Mouse (Mus musculus): ENCODE measurements around the gene Fgfr3.

The Fgfr3 gene

DNA sequence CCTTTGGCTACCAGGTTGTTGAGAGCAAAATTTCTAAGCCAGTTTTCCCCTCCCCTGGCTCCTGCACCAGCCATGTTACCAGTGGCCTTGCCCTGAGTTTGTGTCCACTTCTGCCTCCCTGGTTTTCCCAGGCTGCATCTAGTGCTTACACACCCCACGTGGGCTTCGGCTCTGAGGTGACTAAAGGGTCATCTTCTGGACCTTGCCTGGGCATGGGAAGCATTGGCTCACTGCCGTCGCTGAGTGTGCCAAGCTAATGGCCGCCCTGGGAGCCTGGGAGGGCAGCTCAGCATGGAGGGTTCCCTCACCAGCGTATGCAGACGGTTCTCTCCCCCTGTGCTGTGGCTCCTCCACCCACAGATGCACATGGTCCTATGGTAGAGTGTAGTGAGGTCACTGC, 7.4 kb downstream of the Fgfr3 start:
- DNase-seq (ENCODE audit: low read depth, low spot score): no peak

DNA sequence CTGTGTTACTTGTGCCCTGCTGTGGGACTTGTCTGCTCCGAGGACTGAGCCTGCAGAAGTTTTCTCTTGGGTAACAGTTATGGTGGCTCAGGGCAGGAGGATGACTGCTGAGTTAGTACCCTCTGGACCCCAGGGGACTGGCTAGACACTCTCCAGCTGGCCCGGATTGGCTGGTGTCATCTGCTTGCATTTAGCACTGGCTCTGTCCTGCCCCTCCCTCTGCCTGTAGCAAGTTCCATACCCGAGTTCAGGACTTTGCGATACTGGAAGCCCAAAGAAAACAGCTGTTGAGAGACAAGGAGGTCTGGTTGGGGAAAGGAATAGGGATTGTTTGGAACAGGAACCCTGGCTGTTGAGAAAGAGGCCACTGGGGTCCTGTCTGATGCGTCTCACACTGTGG, 9.0 kb downstream of the Fgfr3 start:
- DNase-seq (ENCODE audit: low read depth, low spot score): no peak

DNA sequence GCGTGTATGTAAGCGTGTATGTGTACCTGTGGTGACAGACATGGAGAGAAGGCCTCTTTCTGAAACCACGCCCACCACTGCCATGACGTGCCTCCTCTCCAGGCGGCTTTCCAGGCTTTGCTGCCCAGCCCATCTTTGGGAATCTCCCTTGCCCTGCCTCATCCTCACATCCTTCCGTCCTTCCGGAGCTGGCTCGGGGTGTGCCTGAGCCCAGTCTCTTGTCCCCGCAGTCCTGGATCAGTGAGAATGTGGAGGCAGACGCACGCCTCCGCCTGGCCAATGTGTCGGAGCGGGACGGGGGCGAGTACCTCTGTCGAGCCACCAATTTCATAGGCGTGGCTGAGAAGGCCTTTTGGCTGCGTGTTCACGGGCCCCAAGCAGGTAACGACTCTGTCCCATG, 9.6 kb downstream of the Fgfr3 start:
- DNase-seq (ENCODE audit: low read depth, low spot score): no peak

DNA sequence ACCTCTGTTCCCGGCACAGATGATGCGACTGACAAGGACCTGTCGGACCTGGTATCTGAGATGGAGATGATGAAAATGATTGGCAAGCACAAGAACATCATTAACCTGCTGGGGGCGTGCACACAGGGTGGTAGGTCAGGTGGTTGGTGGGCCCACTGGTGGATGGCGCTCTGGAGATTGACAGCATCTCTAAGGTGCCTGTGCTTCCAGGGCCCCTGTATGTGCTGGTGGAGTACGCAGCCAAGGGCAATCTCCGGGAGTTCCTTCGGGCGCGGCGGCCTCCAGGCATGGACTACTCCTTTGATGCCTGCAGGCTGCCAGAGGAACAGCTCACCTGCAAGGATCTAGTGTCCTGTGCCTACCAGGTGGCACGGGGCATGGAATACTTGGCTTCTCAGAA, 12.4 kb downstream of the Fgfr3 start:
- no peak for DNase-seq (ENCODE audit: low read depth, low spot score)

DNA sequence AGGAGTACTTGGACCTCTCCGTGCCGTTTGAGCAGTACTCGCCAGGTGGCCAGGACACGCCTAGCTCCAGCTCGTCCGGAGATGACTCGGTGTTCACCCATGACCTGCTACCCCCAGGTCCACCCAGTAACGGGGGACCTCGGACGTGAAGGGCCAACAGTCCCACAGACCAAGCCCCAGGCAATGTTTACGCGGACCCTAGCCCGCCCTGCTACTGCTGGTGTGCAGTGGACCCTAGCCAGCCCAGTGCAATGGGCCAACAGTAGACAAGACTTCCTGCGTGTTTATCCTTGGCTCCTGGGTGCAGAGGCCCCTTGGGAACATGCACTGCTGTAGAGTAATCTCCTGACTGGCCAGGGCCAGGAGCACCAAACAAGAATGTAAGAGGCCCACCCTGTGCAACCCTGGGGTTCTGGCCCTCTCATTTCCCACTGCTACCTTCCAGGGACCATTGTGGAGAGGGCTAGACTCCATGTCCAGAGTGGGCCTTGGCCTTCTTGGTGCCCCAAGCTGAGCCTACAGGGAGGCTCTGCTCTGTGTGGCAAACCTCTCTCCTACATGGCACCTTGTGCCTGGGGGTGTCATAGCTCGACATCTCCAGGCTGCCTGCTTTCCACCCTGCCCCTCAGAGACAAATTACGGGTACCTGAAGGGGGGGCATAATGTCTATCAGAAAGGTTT, 14.1 kb downstream of the Fgfr3 start:
- DNase-seq (ENCODE audit: low read depth, low spot score): no peak

DNA sequence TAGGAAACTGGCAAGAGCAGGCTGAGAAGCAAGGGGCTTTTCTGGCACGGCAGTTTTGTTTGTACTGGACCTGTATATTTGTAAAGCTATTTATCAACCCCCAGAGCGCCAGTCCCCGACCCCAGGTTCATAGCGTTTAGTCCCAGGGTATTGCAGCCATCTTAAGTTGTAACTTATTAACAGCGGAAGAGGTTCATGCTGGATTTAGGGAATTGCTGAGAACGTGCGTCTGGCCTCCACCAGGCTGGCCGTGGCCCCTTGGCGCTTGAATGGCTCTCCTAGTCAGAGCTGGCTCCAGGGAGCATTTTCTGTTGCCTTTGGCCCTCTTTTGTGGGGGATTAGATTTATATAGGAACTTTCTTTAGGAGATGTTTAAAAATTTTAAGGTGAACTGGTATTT, 14.8 kb downstream of the Fgfr3 start:
- DNase-seq (ENCODE audit: low read depth, low spot score): no peak

DNA sequence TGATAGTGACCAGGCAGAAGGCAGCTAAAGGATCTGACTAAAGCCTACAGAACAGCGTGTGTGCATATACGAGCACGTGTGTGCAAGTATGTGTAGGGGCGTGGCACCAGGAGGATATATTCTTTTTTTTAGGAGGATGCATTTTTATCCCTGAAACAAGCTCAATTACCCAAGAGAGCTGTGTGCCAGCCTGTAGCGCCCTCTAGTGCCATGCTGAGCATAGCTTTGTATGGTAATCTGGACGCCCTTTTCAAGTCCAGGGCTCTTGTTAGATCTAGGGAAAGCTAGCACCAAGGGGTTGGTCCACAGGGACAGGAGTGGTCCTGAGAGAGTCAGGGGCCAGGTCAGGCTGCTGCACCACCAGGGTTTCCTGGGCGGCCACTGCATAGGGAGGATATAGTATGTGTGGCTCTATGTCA, 16.4 kb downstream of the Fgfr3 start:
- DNase-seq (ENCODE audit: low read depth, low spot score): peak; percentile 36

DNA sequence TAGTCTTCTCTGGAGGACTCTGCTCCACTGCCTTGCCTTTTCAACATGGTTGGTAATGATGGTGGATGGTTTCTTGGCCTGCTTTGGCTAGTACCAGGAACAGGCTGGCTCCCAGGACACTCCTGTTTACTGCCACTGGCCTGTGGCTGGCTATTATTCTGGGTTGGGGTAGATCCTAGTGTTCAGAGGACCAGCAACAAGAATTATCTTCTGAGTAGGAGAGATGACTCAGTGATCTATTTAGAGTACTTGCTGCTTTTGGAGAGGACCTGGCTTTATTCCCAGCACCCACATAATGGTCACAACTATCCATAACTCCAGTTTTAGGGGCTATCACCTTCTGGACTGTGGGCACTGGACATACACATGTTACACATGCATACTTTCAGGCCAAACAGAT, 16.9 kb downstream of the Fgfr3 start:
- DNase-seq (ENCODE audit: low read depth, low spot score): no peak

DNA sequence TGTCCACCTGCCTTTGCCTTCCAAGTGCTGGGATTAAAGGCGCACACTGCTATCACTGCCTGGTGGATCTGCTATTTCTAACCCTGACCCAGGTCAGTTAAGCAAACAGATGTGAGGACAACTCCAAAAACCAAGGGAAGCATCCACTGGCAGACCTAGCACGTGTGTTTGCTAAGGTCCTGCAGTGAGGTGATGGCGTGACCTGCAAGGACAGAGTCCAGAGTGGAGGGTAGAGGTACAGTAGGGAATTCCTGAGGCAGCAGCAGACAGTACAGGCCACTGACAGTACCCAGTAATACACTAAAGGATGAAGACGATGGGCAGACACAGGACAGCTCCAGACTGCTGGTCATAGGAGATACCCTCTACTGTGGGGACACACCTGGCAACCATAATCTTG, 19.1 kb downstream of the Fgfr3 start:
- no peak for DNase-seq (ENCODE audit: low read depth, low spot score)

DNA sequence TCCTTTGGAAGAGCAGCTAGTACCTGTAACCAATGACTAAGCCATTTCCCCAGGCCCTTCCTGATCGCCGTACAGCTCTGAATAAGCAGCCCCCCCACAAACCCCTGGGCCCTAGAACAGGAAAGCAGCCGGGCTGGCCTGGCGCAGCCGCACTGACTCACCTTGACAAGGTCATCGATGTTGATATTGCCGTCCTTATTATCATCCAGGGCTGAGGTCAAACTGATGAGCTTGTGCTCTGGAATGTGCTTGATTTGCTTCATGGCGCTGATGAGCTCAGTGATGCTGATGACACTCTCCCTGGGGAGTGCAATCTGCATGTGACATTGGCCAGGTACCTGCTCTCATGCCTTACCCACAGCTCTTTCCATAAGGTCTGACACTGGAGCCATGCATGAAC, 22.0 kb downstream of the Fgfr3 start:
- DNase-seq (ENCODE audit: low read depth, low spot score): no peak

DNA sequence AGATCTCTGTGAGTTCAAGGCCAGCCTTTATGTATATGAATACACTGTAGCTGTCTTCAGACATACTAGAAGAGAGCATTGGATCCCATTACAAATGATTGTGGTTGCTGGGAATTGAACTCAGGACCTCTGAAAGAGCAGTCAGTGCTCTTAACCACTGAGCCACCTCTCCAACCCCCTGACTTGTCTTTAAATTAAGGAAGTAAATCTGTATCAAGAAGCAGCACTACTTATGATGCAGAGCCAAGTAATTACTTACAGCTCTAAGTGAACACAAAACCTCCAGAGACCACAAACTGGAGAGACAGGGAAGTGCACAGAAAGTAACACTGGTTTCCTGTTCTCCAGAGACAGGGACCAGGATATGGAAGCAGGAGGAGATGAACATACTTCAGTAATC, 55.7 kb downstream of the Fgfr3 start:
- DNase-seq (ENCODE audit: low read depth, low spot score): no peak

DNA sequence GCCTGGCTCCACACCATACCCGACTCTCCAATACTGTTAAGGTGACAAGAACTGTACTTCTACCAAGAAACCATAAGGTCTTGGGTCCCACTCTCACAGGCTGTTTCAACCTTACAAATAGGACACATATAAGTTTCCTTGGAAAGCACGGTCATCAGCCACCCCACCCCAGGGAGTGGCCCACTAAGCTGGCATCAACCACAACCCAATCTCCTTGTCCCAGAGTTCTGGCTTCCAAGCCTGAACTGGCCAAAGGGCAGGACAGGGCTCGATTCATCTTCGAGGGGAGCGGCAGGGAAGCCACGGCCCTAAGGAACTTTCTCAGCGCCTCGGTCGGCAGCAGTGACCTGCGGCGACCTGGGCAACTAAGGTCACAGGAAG, 60.5 kb downstream of the Fgfr3 start:
- no peak for DNase-seq (ENCODE audit: low read depth, low spot score)

DNA sequence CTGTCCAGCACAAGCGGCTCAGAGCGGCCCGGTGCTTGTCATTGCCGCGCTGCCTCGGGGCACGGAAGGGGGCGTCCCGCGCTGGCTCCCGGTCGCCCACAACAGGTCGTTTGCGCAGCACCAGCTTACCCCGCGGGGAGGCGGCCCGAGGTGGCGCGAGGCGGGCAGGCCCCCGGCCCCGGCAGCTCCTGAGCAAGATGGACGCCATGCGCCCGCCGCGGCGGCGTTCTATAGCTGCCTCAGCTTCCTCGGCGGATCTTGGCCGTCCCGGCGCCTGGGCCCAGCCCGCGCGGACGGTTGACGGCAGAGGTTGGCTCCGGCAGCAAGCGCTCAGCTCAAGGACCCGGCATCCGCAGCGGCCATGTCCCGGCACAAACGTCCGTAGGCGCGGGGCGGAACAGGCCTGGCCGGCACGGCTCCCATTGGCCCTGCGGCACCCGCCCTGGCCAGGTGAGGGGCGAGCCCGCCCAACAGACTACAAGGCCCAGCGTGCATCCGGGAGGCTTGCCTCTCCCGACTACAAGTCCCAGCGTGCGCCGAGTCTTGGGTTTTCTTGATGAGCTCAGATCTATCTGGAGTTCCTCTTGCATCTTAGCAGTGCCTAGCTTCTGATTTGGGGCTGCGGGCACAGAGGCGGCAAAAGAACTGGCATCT, 61.0 kb downstream of the Fgfr3 start, which contains the start of gene Letm1:
Gene Letm1, minus strand, starts transcription at position 473 of the 654 bp plus-strand sequence.
- peak; percentile 93 for DNase-seq (ENCODE audit: low read depth, low spot score)

DNA sequence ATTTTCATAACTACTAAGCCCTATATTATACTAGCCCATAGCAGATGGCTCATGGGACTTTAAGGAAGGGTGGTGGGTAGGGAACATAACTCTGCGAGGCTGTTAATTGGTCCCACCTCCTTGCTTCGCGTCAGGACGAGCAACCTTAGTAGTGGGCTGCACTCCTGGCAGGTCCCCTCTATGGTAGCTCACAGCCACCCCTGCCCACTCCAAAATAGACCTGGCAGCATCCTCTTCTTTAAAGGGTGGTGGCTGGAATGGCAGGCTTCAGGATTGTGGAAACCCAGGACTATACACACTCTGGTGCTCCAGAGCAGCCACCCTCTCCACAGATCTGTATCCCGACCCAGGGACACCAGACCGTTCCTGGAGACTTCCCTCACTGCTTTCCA, 61.5 kb downstream of the Fgfr3 start:
- DNase-seq (ENCODE audit: low read depth, low spot score): no peak
